Mouse (Mus musculus) embryonic fibroblast, embryonic 13.5 days (primary cell): ENCODE measurements at regions not wholly inside any gene's neighbourhood (a gene's known extent, or its start where the extent isn't known, plus 50 kb on each side); places are given as distances from the start of the nearest gene placed in this dataset.

Source experiments
- CTCF ChIP-seq: IDR thresholded peaks from 2 replicates; pipeline ENCODE4 v1.5.1; 2011; ENCODE audit warnings: mild to moderate bottlenecking, control low read depth, low read length, moderate library complexity, borderline replicate concordance; ENCODE audit not compliant: insufficient read depth
- POLR2A ChIP-seq: IDR thresholded peaks from 2 replicates; pipeline ENCODE4 v1.6.1; 2011; ENCODE audit warnings: low read depth, mild to moderate bottlenecking, control low read depth, low read length, moderate library complexity

DNA sequence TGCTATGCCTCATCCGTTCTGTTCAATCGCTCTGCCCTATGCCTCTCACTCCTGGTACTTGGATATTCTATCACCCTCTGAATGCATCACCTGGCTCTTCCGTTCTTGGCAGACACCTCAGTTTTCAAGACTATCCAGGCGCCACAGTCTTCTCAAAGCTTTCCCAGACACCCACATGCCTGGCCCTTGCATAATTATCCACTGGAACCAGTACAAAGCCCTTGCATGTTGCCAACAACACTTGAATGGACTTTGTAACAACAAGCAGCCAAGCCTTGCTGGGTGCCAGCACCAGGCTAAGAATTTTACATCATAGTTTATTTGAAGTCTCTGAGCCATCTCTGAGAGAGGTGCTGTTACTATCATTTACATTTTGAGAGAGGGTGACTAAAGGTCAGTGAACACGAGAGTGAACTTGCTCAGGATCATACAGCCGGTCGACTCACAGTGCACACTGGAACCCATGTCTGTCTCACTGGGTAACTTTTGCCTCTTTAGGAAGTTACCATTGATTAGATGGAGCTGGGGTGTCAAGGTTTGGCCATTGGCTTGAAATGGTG is 368.8 kb upstream of the Gm21798 start:
- TF ChIP-seq POLR2A (no peak), CTCF (no peak)
